Mouse (Mus musculus): ENCODE measurements around the gene Phykpl.

Gene Phykpl

DNA sequence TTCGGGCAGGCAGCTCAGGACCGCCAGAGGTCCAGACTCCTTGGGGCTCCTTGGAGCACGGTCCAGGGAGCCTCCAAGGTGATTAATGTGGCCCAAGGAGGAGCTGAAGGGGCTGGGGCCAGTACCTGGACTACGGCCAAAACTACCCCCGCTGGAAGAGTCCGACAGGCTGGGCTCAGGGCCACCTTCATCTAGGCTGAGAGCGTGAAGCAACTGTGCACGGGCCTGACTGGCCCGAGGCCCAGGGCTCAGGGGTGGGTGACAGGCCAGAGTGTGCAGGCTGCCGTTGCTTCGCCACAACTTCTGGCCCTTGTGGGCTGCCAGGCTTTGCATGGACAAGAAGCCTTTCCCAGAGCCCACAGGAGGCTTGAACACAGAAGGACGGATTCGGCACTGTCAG, 60.7 kb downstream of the Phykpl start:
- DNase-seq (ENCODE audit: low spot score), result no peak

DNA sequence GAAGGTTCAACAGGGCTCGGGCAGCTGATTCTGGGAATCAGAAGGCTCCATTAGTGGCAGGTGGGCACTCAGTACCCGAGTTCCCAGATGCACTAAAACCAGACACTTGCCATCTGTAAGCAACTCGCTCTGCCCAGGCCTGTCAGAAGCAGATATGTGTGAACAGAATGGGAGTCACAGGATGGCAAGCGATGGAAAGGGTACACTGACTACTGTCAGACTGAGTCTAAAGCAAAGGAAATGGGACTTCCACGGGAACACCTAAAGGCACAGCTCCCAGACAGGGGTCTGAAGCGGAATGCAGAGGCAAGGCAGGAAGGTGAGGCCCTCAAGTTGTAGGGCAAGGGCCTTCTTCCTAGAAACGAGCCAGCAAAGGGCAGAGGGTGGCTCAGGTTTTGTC, 61.7 kb downstream of the Phykpl start:
- no peak for DNase-seq (ENCODE audit: low spot score)

DNA sequence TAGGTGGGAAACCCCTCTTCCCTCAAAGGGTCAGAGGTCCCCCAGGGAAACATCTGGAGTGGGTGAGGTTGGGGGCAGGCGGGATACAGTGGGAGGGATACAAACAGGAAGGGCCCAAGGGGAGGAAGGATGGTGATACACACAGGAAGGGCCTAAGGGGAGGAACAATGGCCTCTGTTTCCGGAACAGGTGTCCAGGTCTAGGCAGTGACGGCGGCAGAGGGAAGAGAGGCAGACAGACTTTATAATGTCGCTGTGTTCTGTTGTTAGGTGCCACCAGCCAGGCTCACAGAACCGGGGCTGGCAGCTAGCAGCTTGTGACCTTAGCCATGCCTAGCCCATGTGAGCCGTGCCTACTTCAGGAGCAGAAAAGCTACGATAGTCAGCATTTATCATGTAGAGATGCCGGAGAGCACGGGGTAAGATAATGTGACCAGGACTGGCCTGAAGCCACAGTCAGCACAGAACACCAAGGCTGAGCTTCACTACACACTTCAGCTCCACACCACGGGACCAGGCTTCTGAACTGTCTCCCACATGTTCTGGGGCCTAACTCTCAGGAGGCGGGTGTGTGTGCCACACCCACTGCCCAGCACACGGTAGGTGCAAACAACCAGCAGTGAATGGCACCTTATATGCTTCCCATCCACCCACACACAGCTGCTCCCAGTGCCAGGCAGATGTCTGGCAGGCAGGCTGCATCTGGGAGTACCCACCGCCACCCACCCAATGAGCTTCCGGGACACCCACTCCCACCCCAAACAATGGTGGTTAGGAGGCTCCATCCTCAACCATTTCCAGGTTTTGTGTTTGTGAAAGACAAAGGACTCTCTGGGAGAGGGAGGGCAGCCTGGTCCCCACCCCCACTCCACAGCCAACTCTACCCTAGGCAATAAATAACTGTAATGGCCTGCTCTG, 62.5 kb downstream of the Phykpl start:
- DNase-seq (ENCODE audit: low spot score), result no peak

DNA sequence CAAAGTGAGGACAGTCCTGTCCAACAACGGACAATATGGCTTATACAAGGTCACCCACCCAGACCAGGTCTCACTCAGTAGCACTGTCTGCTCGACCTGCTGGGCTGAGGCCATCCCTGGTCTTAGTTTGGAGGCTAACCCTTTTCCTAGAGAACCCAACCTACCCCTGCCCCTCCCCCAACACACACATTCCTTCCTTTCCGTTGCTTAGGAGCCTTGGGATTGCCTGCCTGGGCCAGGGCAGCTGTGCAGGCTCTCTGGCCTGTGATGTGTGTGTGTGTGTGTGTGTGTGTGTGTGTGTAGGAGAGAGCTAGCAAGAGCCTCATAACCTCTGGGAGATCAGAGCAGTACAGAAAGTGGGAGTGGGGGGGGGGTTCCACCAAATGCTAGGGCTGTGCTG, 64.0 kb downstream of the Phykpl start:
- no peak for DNase-seq (ENCODE audit: low spot score)

DNA sequence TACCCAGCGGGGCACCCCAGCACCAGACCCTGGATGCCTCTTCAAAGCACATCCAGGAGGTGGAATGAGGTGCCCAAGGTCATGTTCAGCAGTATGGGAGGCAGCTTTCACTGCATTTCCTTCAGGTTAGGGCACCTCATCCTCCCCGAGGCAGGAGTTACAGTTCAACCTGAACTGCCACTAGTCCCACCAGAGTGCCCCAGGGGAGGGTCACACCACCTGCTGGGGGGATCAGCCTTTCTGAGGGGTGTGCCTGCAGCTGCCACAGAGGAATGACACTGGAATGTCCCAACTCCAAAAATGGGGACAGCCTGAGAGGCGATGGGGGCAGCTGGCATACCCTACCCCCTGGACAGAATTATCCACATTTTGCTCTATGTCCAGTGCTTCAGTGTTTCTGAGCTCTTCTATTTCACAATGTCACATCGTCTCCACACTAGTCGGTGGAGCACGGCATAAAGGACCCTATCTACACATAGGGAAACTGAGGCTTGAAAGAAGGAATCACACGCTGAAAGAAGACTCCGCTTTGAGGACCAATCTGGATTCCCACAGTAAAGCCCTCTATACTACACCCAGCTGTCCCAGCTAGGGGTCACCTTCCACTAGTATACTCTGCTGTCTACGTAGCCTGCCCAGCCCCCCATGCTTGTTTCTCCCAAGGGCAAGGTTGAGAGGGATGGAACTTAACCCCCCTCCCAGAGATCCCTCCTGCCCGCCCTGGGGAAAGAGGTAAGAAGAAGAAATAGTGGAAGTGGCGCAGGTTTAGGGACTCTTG, 64.7 kb downstream of the Phykpl start:
- no peak for DNase-seq (ENCODE audit: low spot score)

DNA sequence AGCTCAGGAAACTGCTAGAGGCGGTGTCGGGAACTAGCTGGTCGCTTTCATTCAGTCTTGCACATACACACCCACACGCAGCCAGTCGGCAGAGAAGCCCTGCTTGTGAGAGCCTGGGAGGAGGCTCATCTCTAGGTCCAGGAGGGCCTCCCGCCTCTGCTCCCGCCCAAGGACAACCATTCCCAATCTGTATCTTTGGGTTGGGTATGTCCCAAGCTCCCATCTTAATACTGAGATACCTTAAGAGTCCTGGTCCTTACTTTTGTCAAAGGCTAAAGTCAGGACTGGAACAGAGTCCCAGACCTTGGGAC, 65.3 kb downstream of the Phykpl start:
- no peak for DNase-seq (ENCODE audit: low spot score)

DNA sequence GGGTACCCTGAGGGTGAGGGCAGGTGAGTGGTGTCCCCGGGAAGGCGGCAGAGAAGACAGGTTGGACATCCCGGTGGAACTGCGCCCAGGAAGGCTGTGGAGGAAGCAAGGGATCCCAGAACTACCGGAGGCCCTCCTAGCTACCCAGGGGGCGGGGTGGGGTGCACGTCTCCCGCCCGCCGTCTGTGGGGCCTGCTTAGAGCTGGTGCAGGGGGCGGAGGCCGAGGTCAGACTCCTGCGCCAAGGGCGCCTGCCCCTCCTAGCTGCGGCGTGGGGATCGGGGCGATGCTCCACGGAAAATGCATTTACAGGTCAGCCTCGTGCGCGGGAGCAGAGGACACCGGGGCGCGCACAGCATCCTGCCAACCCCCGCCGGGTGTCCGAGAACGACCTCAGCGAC, 65.7 kb downstream of the Phykpl start:
- no peak for DNase-seq (ENCODE audit: low spot score)

DNA sequence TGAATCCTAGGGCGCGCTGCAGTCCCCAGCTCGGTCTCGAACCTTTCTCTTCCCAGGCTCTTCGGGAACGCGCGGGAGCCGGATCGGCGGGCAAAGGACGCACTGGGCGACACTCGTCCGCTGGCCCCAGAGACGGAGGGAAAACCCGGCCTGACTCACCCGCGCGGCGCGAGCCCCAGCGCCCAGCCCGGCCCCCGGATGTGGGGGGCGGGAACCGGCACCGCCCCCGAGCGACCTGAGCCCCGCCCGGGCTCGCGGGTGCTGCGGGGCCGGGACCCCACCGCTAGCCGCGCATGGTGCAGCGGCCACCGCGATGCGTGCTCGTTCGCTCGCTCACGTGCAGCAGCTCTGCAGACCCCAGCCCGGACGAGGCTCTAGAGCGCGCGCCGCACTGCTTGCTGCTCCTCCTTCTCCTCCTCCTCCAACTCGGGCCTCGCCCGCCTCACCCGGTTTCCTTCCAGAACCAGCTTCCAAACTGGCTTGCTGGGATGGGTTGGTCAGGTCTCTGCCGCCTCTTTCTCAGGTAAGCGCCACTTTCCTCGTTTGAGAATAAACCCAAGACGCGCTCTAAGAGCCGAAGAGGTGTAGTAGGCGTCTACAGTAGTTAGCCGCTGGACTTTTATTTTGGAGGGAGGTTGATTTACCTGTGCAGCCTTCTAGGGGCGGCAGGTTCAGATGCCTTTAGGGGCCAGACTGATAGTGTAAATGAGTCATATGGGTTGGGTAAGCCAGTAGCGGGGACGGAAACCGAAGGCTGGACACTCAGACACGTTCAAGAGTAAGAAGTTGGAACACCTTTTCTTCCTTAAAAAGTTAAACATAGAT, 66.3 kb downstream of the Phykpl start, which contains the start of the genes N4bp3 and D930048N14Rik:
Gene N4bp3, minus strand, starts transcription at position 152 of the 825 bp plus-strand sequence.
Gene D930048N14Rik, plus strand, starts transcription at position 264 of the 825 bp plus-strand sequence.
- DNase-seq (ENCODE audit: low spot score), result no peak

DNA sequence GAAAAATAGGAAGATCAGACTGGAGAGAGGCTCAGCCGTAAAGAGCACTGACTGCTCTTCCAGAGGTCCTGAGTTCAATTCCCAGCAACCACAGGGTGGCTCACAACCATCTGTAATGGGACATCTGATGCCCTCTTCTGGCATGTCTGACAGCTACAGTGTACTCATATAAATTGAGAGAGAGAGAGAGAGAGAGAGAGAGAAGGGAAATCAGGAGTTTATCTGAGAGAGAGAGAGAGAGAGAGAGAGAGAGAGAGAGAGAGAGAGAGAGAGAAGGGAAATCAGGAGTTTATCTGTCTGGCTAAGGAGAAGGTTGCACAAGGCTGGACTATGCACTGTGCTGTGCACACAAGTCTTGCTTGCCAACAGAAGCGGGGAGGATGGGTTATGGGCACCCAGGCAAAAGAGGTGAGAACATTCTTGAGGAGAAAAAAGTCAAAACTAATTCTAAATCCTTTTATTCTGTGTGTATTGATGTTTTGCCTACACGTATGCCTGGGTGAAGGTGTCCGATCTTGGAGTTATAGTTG, 68.4 kb downstream of the Phykpl start:
- no peak for DNase-seq (ENCODE audit: low spot score)

DNA sequence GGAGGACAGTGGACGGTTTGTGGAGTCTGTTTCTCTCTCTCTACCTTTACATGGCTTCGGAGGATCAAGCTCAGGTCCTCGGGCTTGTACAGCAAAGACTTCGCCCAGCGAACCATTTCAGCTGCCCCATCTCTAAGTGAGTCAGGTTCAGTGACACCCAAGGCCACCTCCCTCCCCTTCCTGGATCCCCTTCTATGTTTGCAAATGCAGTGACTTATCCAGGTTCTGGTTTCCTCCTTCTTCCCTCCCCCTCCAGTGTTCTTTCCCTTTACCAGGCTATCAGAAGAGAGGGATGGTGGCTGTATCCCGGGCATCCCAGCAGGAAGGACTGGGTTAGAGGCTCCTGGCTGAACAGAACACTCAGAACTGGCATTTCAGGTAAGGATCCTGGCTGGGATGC, 69.2 kb downstream of the Phykpl start:
- DNase-seq (ENCODE audit: low spot score), result no peak

Measured in layer of hippocampus, adult 11-12 months (tissue).